In the genomic region with DNA sequence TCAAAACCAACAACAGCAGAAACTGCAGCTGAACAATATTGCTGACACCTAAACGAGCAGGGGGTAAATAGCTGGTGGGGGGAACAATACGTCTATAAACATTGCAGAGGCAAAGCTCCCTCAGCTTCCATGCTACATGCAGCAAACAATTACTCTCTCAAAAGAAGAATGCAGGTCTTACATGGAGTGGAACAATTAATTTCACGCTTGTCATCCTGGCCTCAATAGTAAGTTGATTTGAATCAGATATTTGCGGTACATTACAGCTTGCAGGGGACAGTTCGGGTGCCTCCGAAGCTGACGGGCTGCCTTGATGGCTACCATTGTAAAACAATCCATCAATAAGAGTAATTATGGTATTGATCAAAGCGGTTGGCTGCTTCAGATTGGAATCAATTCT, we compare ENCODE assay signal across 31 mouse cellular contexts.
A peak's percentile ranks its signal among the peaks of the same experiment; 100 is the strongest.
DNase-seq lines count a peak whose midpoint lies in the region; ATAC-seq lines count a peak whose summit lies in the region.
"Had no signal": no experiment of that assay in that cellular context is flagged by ENCODE, and none has a peak within 500 bp of the region (broad histone marks: within the 10 kb centered on the region; RNA-seq: fewer than 3 reads in every experiment).

No protein-coding gene starts in this region.

- no peaks in the 10 kb centered on the region for H3K36me3 ChIP-seq in midbrain, embryonic 14.5 days (ENCODE audit: control insufficient read depth, insufficient read depth, low read length)
- H3K36me3 ChIP-seq in midbrain, embryonic 10.5 days: no peaks in the 10 kb centered on the region
- no peaks in the 10 kb centered on the region for H3K36me3 ChIP-seq in hindbrain, embryonic 14.5 days (replicated peaks; ENCODE audit: control insufficient read depth, insufficient read depth)
- no peaks in the 10 kb centered on the region for H3K36me3 ChIP-seq in forebrain, embryonic 11.5 days (ENCODE audit: control insufficient read depth, insufficient read depth, low read length)
- H3K36me3 ChIP-seq: heart, embryonic 13.5 days; kidney, embryonic 15.5 days; limb, embryonic 13.5 days; liver, embryonic 12.5 days; midbrain, embryonic 15.5 days had no signal

- DNase-seq in midbrain, embryonic 14.5 days: peak; percentile 30
- DNase-seq in midbrain, embryonic 10.5 days (ENCODE audit: low spot score): no peak
- peak; percentile 50 for DNase-seq in embryo, embryonic 10.5 days (ENCODE audit: low spot score)
- peak; percentile 34 for DNase-seq in hindbrain, embryonic 14.5 days (ENCODE audit: low spot score)
- DNase-seq in gastrocnemius, adult 18-20 months (ENCODE audit: low spot score): no peak
- no peak for DNase-seq in kidney, postnatal 10 days
- no peak for DNase-seq in forebrain, embryonic 11.5 days (ENCODE audit: low spot score)
- DNase-seq: adrenal gland, adult 2 months; adrenal gland, postnatal 36 days; B cell, adult 2 months; cerebellum, adult 8-10 months; cerebellum, postnatal 25 days; gastrocnemius, postnatal 25 days; heart, adult 2 months; heart, postnatal 10 days; kidney, adult 18-20 months; kidney, postnatal 36 days; liver, postnatal 0 days; lung, postnatal 4 days; right cerebral cortex, postnatal 25 days; thymus, postnatal 14 days had no signal

- no peak overlapping the region for H3K4me3 ChIP-seq in midbrain, embryonic 14.5 days (replicated peaks; ENCODE audit: low read depth, low read length)
- no peak overlapping the region for H3K4me3 ChIP-seq in midbrain, embryonic 10.5 days
- no peak overlapping the region for H3K4me3 ChIP-seq in hindbrain, embryonic 14.5 days (replicated peaks; ENCODE audit: low read length)
- no peak overlapping the region for H3K4me3 ChIP-seq in forebrain, embryonic 11.5 days (ENCODE audit: low read depth, low read length)
- H3K4me3 ChIP-seq: heart, adult 2 months; heart, embryonic 13.5 days; kidney, embryonic 15.5 days; layer of hippocampus, adult 2 months; left cerebral cortex, adult 2 months; limb, embryonic 13.5 days; liver, embryonic 12.5 days; megakaryocyte, embryonic 14.5 days; midbrain, embryonic 15.5 days had no signal

- H3K4me1 ChIP-seq in midbrain, embryonic 14.5 days (ENCODE audit: control insufficient read depth, insufficient read depth, low read length): no peaks in the 10 kb centered on the region
- H3K4me1 ChIP-seq in midbrain, embryonic 10.5 days: 0 out of 2 replicates have a peak, but pooled peaks cover 7% of the 10 kb centered on the region
- no peaks in the 10 kb centered on the region for H3K4me1 ChIP-seq in hindbrain, embryonic 14.5 days (replicated peaks; ENCODE audit: control insufficient read depth, insufficient read depth, low read length)
- H3K4me1 ChIP-seq in forebrain, embryonic 11.5 days (replicated peaks; ENCODE audit: control insufficient read depth, insufficient read depth, low read length): no peaks in the 10 kb centered on the region
- H3K4me1 ChIP-seq: heart, embryonic 13.5 days; kidney, embryonic 15.5 days; limb, embryonic 13.5 days; liver, embryonic 12.5 days; megakaryocyte, embryonic 14.5 days; midbrain, embryonic 15.5 days had no signal

- no peaks in the 10 kb centered on the region for H3K9me3 ChIP-seq in midbrain, embryonic 14.5 days (ENCODE audit: control insufficient read depth, low read length)
- peaks cover 11% of the 10 kb centered on the region; the same call in 1 of the 2 replicates for H3K9me3 ChIP-seq in midbrain, embryonic 10.5 days (replicated peaks)
- peaks cover 6% of the 10 kb centered on the region; the same call in 1 of the 2 replicates for H3K9me3 ChIP-seq in hindbrain, embryonic 14.5 days (ENCODE audit: control insufficient read depth, low read length)
- no peaks in the 10 kb centered on the region for H3K9me3 ChIP-seq in forebrain, embryonic 11.5 days (ENCODE audit: control insufficient read depth, low read length)
- H3K9me3 ChIP-seq: heart, embryonic 13.5 days; kidney, embryonic 15.5 days; limb, embryonic 13.5 days; liver, embryonic 12.5 days had no signal

- ATAC-seq in midbrain, embryonic 14.5 days (ENCODE audit: low FRiP score, low TSS enrichment): no peak
- no peak for ATAC-seq in hindbrain, embryonic 14.5 days (ENCODE audit: low FRiP score)
- no peak for ATAC-seq in forebrain, embryonic 11.5 days (replicated peaks; ENCODE audit: low FRiP score)
- ATAC-seq: activated CD4-positive, CD25-positive, alpha-beta regulatory T cell, adult 4 months; forebrain, embryonic 14.5 days; liver, embryonic 12.5 days; liver, postnatal 0 days; midbrain, embryonic 15.5 days had no signal

- 24% methylated on average over 8 of the region's 8 CpGs for WGBS in midbrain, embryonic 14.5 days
- 70% methylated on average over 8 of the region's 8 CpGs for WGBS in midbrain, embryonic 10.5 days
- 15% methylated on average over 8 of the region's 8 CpGs for WGBS in hindbrain, embryonic 14.5 days
- WGBS in forebrain, embryonic 11.5 days: 68% methylated on average over 8 of the region's 8 CpGs

- no peak overlapping the region for H3K4me2 ChIP-seq in midbrain, embryonic 14.5 days (ENCODE audit: low read length)
- no peak overlapping the region for H3K4me2 ChIP-seq in hindbrain, embryonic 14.5 days (replicated peaks)
- H3K4me2 ChIP-seq in forebrain, embryonic 11.5 days (ENCODE audit: low read depth, low read length, severe bottlenecking): no peak overlapping the region
- H3K4me2 ChIP-seq: heart, embryonic 13.5 days; kidney, embryonic 15.5 days; limb, embryonic 13.5 days; liver, embryonic 12.5 days; midbrain, embryonic 15.5 days had no signal

- H3K9ac ChIP-seq in midbrain, embryonic 14.5 days (replicated peaks; ENCODE audit: low read length): no peak overlapping the region
- no peak overlapping the region for H3K9ac ChIP-seq in hindbrain, embryonic 14.5 days
- H3K9ac ChIP-seq in forebrain, embryonic 11.5 days (ENCODE audit: low read length): no peak overlapping the region
- H3K9ac ChIP-seq: heart, embryonic 13.5 days; kidney, embryonic 15.5 days; limb, embryonic 13.5 days; liver, embryonic 12.5 days; liver, postnatal 0 days; midbrain, embryonic 15.5 days had no signal

- H3K27me3 ChIP-seq in midbrain, embryonic 14.5 days (ENCODE audit: control insufficient read depth, insufficient read depth, low read length): 0 out of 2 replicates have a peak, but pooled peaks cover 4% of the 10 kb centered on the region
- H3K27me3 ChIP-seq in midbrain, embryonic 10.5 days (ENCODE audit: low read depth, poor library complexity, severe bottlenecking): no peaks in the 10 kb centered on the region; the same call in 1 of the 2 replicates
- no peaks in the 10 kb centered on the region for H3K27me3 ChIP-seq in hindbrain, embryonic 14.5 days (ENCODE audit: control insufficient read depth, insufficient read depth, low read length)
- no peaks in the 10 kb centered on the region for H3K27me3 ChIP-seq in forebrain, embryonic 11.5 days (ENCODE audit: control insufficient read depth, insufficient read depth, low read length)
- H3K27me3 ChIP-seq: heart, embryonic 13.5 days; kidney, embryonic 15.5 days; limb, embryonic 13.5 days; liver, embryonic 12.5 days; megakaryocyte, embryonic 14.5 days; midbrain, embryonic 15.5 days had no signal

- no peak overlapping the region for H3K27ac ChIP-seq in midbrain, embryonic 14.5 days (replicated peaks; ENCODE audit: low read depth, low read length)
- no peak overlapping the region for H3K27ac ChIP-seq in midbrain, embryonic 10.5 days (replicated peaks)
- no peak overlapping the region for H3K27ac ChIP-seq in hindbrain, embryonic 14.5 days
- H3K27ac ChIP-seq in forebrain, embryonic 11.5 days (ENCODE audit: low read depth, low read length): no peak overlapping the region
- H3K27ac ChIP-seq: heart, adult 2 months; heart, embryonic 13.5 days; kidney, embryonic 15.5 days; layer of hippocampus, adult 2 months; left cerebral cortex, adult 2 months; limb, embryonic 13.5 days; liver, embryonic 12.5 days; midbrain, embryonic 15.5 days had no signal

Comparison
In these comparisons a context has a peak if more than half of its experiments do, and no peak if none do; other contexts are left out.
1. DNase-seq: peak in midbrain, embryonic 14.5 days (single experiment), embryo, embryonic 10.5 days (single experiment) and hindbrain, embryonic 14.5 days (single experiment); none in midbrain, embryonic 10.5 days (single experiment), gastrocnemius, adult 18-20 months (single experiment), kidney, postnatal 10 days (single experiment) and forebrain, embryonic 11.5 days (single experiment).